Mouse (Mus musculus) intestine, embryonic 16.5 days (tissue): ENCODE measurements around the gene Wdr24. TPM values are rescaled to one million over a fixed set of nuclear protein-coding genes. Genes with fewer than 3 reads are reported as not detected.

Source experiments
- ATAC-seq: fragments of 200-750 bp; cut with Nextera tagmentation; 2 replicates; pipeline ENCODE4 v1.8.0; 2017; ENCODE audit warnings: moderate TSS enrichment, moderate library complexity
- H3K27ac ChIP-seq: fragments of 300-500 bp; sonication (generic); 2 replicates; pipeline ENCODE4 v1.5.1; 2014; ENCODE audit warnings: mild to moderate bottlenecking, low read length
- H3K27me3 ChIP-seq: fragments of 300-500 bp; sonication (generic); replicated peaks from 2 replicates; pipeline ENCODE4 v1.6.1; 2014; ENCODE audit warnings: low read length, control low read depth, mixed read lengths; ENCODE audit not compliant: control insufficient read depth, insufficient read depth
- H3K36me3 ChIP-seq: fragments of 300-500 bp; sonication (generic); 2 replicates; pipeline ENCODE4 v1.6.1; 2014; ENCODE audit warnings: low read length, control low read depth; ENCODE audit not compliant: control insufficient read depth, insufficient read depth
- H3K4me1 ChIP-seq: fragments of 300-500 bp; sonication (generic); 2 replicates; pipeline ENCODE4 v1.6.1; 2014; ENCODE audit warnings: low read length, control low read depth, mixed read lengths; ENCODE audit not compliant: control insufficient read depth, insufficient read depth
- H3K4me2 ChIP-seq: fragments of 300-500 bp; sonication (generic); 2 replicates; pipeline ENCODE4 v1.6.1; 2014; ENCODE audit warnings: low read depth, low read length, control low read depth
- H3K4me3 ChIP-seq: fragments of 300-500 bp; sonication (generic); 2 replicates; pipeline ENCODE4 v1.5.1; 2014; ENCODE audit warnings: mild to moderate bottlenecking, low read length
- H3K9ac ChIP-seq: fragments of 300-500 bp; sonication (generic); 2 replicates; pipeline ENCODE4 v1.6.1; 2014; ENCODE audit warnings: low read depth, low read length
- H3K9me3 ChIP-seq: fragments of 300-500 bp; sonication (generic); 2 replicates; pipeline ENCODE4 v1.6.1; 2016; ENCODE audit warnings: low read length, control low read depth; ENCODE audit not compliant: control insufficient read depth
- WGBS: fragments of 180-500 bp; shearing (Covaris S2); extraction: QIAGEN DNeasy Blood & Tissue Kit; methylation state at CpG from one replicate; pipeline ENCODE4 v1.1.7; 2014; 5-methylcytosine and 5-hydroxymethylcytosine counted together
- polyA plus RNA-seq: library from polyadenylated mRNA; unstranded; fragments of >200 nt; fragmentation: Nextera tagmentation; extraction: Ambion mirVana; gene quantifications from 2 replicates; pipeline ENCODE4 v1.2.1, GENCODE M21; 2015

The Wdr24 gene
- polyA plus RNA-seq, result 23.4 and 25.5 TPM in 2 replicates

DNA sequence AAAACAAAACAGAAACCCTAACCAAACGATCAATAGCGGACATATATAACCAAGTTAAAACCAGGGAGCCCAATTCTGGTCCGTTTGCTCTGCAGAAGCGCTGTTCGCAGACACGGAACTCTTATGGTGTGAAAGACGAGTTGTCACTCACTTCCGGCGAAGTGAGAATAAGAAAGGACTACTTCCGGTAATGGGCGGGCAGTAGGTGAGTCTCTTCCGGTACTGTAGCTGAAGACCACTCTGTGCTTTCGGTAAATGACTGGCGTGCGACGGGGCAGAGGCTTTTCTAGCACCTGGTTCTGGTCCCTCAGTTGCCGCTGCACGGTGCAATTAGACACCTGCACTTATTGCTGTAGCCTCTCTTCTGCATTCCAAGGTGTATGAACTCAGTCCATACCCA lies at the start of gene Wdr24:
Gene Wdr24, plus strand, starts transcription at position 176 of the 400 bp plus-strand sequence.
- H3K4me2 ChIP-seq, result peak within 1 kb of the TSS; percentile 92
- peaks cover 23% of the 10 kb centered on the region for H3K27me3 ChIP-seq
- H3K36me3 ChIP-seq, result peaks cover 5% of the 10 kb centered on the region
- H3K27ac ChIP-seq, result peak within 1 kb of the TSS; percentile 43
- WGBS, result under 1% methylated on average over 18 of the region's 18 CpGs
- peaks cover 24% of the 10 kb centered on the region for H3K4me1 ChIP-seq
- H3K9me3 ChIP-seq, result no peaks in the 10 kb centered on the region
- peak; percentile 50; the same call in 1 of the 2 replicates for ATAC-seq
- H3K4me3 ChIP-seq, result peak within 1 kb of the TSS; percentile 53
- H3K9ac ChIP-seq, result peak within 1 kb of the TSS; percentile 73

DNA sequence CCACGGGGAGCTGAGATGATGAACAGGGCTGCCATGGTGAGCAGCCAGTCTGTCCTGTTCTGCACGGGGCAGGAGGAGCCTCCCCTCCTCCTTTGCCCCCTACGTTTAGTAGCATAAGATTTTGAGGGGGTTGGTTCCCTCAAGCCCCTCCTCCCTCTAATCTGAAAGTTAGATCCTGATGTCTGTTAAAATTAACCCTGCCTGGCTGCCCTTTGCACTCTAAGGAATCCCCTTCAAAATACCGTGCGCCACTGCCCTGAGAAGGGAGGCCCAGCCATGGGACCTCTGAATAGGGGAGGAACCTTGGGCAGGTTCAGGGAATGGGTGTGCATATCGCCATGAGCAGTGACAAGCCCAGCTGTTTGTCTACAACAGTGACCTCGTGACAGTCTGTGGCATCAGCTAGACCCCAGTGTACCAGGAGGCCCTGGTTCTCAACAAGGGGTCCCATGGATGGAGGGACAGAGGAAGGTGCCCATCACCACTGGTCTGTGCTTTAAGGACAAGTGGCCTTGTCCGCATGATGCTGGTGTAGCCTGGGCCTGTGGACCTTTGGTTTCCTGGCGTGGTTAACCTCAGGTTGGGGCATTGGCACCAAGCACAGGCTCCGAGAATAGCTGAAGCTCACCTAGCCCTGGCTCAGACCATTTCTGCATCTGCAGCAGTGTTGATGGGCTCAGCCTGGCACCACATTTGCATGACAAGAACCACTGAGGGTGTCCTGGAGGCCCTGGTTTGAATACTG lies 47.9 kb upstream of the Wdr24 start:
- Histone ChIP-seq H3K4me3 (no peak overlapping the region), H3K9me3 (no peaks in the 10 kb centered on the region), H3K4me2 (no peak overlapping the region), H3K9ac (no peak overlapping the region), H3K4me1 (peaks cover 7% of the 10 kb centered on the region), H3K36me3 (no peaks in the 10 kb centered on the region), H3K27me3 (no peaks in the 10 kb centered on the region), H3K27ac (no peak overlapping the region)
- no peak for ATAC-seq
- 80% methylated on average over 10 of the region's 10 CpGs for WGBS

DNA sequence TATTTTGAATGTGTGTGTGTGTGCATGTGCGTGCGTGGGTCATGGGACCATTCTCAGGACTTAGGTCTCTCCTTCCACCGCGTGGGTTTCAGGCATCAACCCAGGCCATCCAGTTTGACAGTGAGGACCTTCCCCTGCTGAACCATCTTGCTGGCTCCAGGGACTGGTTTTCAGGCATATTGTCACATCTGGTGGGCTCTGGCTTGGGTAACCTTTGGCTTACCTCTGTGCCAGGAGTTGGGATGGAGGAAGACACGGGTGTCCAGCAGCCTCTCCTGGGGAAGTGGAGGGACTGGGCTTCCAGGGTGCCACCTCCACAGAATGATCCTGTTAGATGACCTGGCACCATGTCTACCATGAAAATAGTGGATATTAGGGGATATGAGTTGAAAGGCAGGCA lies 45.5 kb upstream of the Wdr24 start:
- H3K4me1 ChIP-seq, result peaks cover 8% of the 10 kb centered on the region
- no peak overlapping the region for H3K9ac ChIP-seq
- H3K9me3 ChIP-seq, result no peaks in the 10 kb centered on the region
- 97% methylated on average over 5 of the region's 5 CpGs for WGBS
- no peaks in the 10 kb centered on the region for H3K27me3 ChIP-seq
- H3K36me3 ChIP-seq, result peaks cover 11% of the 10 kb centered on the region; the same call in 1 of the 2 replicates
- no peak for ATAC-seq
- H3K27ac ChIP-seq, result no peak overlapping the region
- H3K4me2 ChIP-seq, result no peak overlapping the region
- no peak overlapping the region for H3K4me3 ChIP-seq

DNA sequence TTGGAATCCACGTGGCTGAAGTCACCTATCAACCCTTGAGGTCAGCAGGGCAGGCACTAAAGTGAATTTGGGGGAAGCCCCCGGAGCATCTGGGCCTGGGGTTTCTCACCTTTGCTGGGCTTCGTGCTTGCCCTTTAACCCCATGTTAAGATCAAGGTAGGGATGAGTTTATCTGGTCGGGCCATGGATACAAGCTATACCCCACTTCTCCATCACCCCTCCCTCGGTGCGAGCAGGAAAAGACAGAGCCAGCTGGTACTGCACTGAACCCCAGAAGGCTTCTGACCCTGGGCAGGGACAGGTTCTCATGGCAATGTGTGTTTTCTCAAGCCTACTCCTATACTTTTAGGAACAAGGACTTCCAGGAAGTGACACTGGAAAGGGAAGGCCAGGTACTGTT lies 42.1 kb upstream of the Wdr24 start:
- Histone ChIP-seq H3K27me3 (no peaks in the 10 kb centered on the region), H3K4me1 (peaks cover 18% of the 10 kb centered on the region), H3K9me3 (no peaks in the 10 kb centered on the region), H3K4me2 (no peak overlapping the region), H3K9ac (no peak overlapping the region), H3K36me3 (peaks cover 13% of the 10 kb centered on the region; the same call in 1 of the 2 replicates), H3K4me3 (no peak overlapping the region), H3K27ac (no peak overlapping the region)
- no peak for ATAC-seq
- WGBS, result 75% methylated on average over 6 of the region's 6 CpGs

DNA sequence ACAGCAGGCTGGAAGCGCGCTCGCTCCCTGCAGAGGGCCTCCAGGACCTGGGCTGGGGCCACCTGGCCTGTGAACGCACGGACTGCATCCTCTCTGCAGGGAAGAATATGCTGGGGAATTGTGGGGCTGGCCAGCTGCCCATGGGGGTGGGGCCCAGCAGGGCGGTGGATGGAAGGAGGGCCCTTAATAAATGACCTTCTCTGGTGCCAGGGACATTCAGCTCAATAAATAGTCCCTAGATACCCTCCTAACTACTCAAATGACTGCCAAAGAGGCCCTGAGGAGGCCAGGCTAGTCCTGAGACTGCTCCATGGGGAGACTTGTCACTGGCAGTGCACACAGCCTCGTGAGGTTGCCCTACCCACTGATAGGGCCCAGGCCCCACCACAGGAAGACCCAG lies 40.3 kb upstream of the Wdr24 start:
- Histone ChIP-seq H3K9me3 (no peaks in the 10 kb centered on the region), H3K9ac (no peak overlapping the region), H3K4me2 (no peak overlapping the region), H3K4me1 (peaks cover 18% of the 10 kb centered on the region), H3K27ac (no peak overlapping the region), H3K4me3 (no peak overlapping the region), H3K27me3 (no peaks in the 10 kb centered on the region), H3K36me3 (peaks cover 13% of the 10 kb centered on the region; the same call in 1 of the 2 replicates)
- no peak for ATAC-seq
- WGBS, result 62% methylated on average over 7 of the region's 7 CpGs

DNA sequence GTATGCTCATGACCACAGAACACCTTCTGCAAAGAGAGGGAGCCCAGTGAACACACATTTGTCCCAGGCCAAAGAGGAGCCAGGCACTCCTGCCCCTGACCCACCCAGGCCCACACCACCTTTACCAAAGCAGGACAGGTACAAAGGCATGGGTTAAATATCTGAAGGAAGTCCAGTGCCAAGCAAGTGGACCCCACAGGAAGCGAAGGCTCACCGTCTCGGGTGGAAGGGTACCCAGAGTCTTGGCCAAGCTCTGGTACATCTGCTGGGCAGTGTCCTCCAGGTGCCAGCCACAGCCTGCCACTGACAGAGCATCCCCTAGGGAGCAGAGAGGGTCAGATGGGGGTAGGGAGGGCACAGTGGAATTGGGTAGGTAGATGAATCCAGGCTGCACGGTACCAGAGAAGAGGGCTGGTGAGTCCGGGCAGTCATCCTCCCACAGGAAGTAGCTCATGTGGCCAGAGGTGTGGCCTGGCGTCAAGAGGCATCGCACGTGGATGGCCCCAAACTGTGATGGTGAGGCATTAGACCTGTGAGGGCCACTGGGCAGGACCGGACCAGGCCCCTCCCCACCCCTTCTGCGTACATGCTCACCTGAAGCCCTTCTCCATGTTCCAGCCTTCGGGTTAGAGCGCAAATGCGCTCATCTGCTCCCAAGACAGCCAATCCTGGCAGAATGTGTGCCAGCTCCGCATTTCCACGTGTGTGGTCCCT lies 39.4 kb upstream of the Wdr24 start:
- peak overlapping the region; percentile 81 for H3K9ac ChIP-seq
- peaks cover 14% of the 10 kb centered on the region for H3K36me3 ChIP-seq
- no peak overlapping the region for H3K27ac ChIP-seq
- peak overlapping the region; percentile 79 for H3K4me3 ChIP-seq
- no peak for ATAC-seq
- H3K4me2 ChIP-seq, result peak overlapping the region; percentile 90
- H3K4me1 ChIP-seq, result peaks cover 18% of the 10 kb centered on the region
- H3K27me3 ChIP-seq, result no peaks in the 10 kb centered on the region
- 77% methylated on average over 15 of the region's 15 CpGs for WGBS
- H3K9me3 ChIP-seq, result no peaks in the 10 kb centered on the region

DNA sequence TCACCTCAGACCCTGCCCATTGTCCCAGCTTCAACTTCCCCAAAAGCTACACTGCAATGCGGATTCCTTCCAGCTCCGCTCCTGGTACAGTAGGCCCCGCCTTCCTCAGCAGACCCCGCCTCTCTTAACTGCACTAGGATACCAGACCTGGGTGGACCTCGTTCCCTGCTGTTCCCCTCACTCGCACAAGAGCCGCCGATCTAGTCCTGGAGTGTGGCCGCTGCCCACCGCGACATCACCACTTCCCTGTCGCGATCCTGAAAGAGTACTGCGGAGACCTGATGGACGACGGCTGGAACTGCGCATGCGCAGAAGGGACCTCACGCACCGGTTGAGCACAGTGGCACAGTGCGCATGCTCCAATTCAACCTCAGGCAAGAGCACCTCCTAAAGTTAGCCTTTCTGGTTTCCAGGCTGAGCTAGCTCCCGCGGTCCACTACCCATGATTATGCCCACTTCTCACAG lies 38.1 kb upstream of the Wdr24 start, which contains the start of gene Haghl:
Gene Haghl, minus strand, starts transcription at position 393 of the 465 bp plus-strand sequence.
- H3K9ac ChIP-seq, result peak within 1 kb of the TSS; percentile 81
- H3K4me2 ChIP-seq, result peak within 1 kb of the TSS; percentile 90
- peak; percentile 86 for ATAC-seq
- peak within 1 kb of the TSS; percentile 79 for H3K4me3 ChIP-seq
- peak within 1 kb of the TSS; percentile 88 for H3K27ac ChIP-seq
- H3K27me3 ChIP-seq, result no peaks in the 10 kb centered on the region
- no peaks in the 10 kb centered on the region for H3K9me3 ChIP-seq
- peaks cover 18% of the 10 kb centered on the region for H3K4me1 ChIP-seq
- under 1% methylated on average over 23 of the region's 23 CpGs for WGBS
- H3K36me3 ChIP-seq, result peaks cover 21% of the 10 kb centered on the region

DNA sequence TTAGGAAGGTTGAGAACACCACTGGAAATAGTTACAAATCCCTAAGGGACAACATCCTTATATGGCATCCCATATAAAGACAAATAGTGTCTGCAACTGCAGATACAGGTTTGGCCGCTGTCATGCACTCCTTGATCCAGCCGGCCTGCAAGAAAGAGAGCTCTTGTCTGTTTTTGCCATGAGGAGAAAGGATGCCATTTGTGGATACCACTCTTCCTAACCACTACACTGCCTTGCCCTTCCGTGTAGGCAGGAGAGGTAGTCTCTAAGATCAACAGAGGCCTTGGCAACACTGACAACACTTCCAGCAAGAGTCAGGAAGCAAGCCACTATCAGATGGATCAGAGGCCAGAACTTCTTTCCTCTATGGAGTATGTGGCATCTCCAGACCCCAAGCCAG lies 37.1 kb upstream of the Wdr24 start, which contains the start of gene Ccdc78:
Gene Ccdc78, plus strand, starts transcription at position 301 of the 400 bp plus-strand sequence.
- peak within 1 kb of the TSS; percentile 79 for H3K4me3 ChIP-seq
- H3K4me2 ChIP-seq, result peak within 1 kb of the TSS; percentile 90
- ATAC-seq, result no peak
- no peaks in the 10 kb centered on the region for H3K27me3 ChIP-seq
- no peaks in the 10 kb centered on the region for H3K9me3 ChIP-seq
- H3K4me1 ChIP-seq, result peaks cover 23% of the 10 kb centered on the region
- H3K27ac ChIP-seq, result peak within 1 kb of the TSS; percentile 88
- H3K36me3 ChIP-seq, result peaks cover 17% of the 10 kb centered on the region
- peak within 1 kb of the TSS; percentile 81 for H3K9ac ChIP-seq
- WGBS, result 81% methylated on average over 3 of the region's 3 CpGs

DNA sequence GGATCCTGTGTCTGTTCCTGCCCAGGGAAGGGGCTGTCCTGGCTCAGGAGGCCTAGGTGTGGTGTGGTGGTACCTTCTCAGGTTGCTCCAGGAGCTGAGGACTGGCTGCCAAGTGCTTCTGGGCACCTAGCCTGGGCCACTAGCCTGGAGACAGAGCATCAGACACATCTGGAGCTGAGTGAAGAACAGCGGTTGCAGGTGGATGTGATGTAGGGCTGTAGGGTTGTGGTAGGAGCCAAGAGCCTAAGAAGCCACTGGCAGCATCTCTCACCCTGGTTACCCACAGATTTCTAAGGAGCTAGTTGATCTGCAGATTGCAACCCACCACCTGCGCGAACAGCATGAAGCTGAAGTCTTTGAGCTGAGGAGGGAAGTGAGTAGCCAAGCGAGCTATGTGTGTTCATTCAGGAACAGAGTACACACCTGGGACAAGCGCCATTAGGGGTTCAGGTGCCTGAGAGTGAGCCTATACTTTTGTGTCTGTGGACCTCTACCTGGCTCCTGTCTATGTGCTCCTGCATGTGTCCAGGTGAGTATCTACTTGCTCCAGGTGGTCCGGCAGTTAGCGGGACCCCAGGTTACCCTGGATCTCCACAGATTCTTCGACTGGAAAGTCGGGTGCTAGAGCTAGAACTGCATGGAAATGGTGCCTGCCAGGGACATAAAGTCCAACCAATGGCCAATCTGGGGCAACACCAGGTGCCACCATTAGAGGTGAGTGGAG lies 36.5 kb upstream of the Wdr24 start:
- no peaks in the 10 kb centered on the region for H3K9me3 ChIP-seq
- H3K27ac ChIP-seq, result no peak overlapping the region
- no peak overlapping the region for H3K4me3 ChIP-seq
- ATAC-seq, result no peak
- H3K4me2 ChIP-seq, result no peak overlapping the region
- peaks cover 17% of the 10 kb centered on the region for H3K36me3 ChIP-seq
- no peaks in the 10 kb centered on the region for H3K27me3 ChIP-seq
- peaks cover 26% of the 10 kb centered on the region for H3K4me1 ChIP-seq
- 92% methylated on average over 9 of the region's 9 CpGs for WGBS
- H3K9ac ChIP-seq, result no peak overlapping the region
